Mouse (Mus musculus): ENCODE results near the gene Sim2. TPM values are rescaled to one million over a fixed set of nuclear protein-coding genes. Genes with fewer than 3 reads are reported as not detected.
A peak's percentile ranks its signal among the peaks of the same experiment; 100 is the strongest.

The Sim2 gene
- polyA plus RNA-seq, 1 experiment from 2014 or later = 0.29 TPM

DNA sequence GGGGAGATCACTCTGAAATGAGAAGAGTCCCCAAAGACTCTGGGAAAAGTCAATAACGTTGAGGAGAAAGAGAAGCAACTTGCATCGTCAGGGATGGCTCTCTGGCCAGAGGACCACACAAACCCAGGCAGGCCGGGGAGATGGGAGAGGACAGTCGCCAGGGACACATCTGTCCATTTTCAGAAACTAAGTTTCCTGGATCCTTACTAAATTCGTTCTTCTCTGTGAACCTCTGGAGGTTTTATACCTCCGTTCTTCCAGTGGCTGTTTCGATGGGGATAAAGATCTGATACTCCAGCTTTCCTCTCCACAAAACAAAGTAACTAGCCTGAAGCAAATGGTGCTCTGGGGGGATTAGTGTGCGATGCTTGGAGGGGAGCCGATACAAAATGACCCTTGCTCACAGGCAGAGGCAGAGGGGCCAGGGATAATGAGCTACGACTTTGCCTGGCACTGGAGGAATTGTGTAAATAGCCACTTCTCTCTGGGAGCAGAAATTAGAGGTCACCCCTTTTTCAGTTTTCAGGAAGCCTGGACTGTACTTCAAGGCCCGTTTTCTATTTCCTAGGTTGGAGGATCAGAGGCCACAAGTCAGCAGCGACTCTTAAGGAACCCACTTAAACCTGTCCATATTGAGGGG lies 7.9 kb downstream of the Sim2 start:
- H3K4me3 ChIP-seq (ENCODE audit: low read depth, low read length) = no peak overlapping the region
- peaks cover 89% of the 10 kb centered on the region for H3K27me3 ChIP-seq (replicated peaks; ENCODE audit: control insufficient read depth, insufficient read depth, low read length)
- WGBS = 2% methylated on average over 12 of the region's 12 CpGs
- ATAC-seq (no peak), DNase-seq (ENCODE audit: low spot score) (no peak)
- no peaks in the 10 kb centered on the region for H3K9me3 ChIP-seq (replicated peaks; ENCODE audit: control insufficient read depth, low read length)
- H3K36me3 ChIP-seq (ENCODE audit: control insufficient read depth, insufficient read depth, low read length) = no peaks in the 10 kb centered on the region
- H3K4me1 ChIP-seq (ENCODE audit: control insufficient read depth, insufficient read depth, low read length) = no peaks in the 10 kb centered on the region
- H3K9ac ChIP-seq (ENCODE audit: low read length) = no peak overlapping the region
- no peak overlapping the region for H3K27ac ChIP-seq (ENCODE audit: low read depth, low read length)
- H3K4me2 ChIP-seq (ENCODE audit: low read length) = no peak overlapping the region

DNA sequence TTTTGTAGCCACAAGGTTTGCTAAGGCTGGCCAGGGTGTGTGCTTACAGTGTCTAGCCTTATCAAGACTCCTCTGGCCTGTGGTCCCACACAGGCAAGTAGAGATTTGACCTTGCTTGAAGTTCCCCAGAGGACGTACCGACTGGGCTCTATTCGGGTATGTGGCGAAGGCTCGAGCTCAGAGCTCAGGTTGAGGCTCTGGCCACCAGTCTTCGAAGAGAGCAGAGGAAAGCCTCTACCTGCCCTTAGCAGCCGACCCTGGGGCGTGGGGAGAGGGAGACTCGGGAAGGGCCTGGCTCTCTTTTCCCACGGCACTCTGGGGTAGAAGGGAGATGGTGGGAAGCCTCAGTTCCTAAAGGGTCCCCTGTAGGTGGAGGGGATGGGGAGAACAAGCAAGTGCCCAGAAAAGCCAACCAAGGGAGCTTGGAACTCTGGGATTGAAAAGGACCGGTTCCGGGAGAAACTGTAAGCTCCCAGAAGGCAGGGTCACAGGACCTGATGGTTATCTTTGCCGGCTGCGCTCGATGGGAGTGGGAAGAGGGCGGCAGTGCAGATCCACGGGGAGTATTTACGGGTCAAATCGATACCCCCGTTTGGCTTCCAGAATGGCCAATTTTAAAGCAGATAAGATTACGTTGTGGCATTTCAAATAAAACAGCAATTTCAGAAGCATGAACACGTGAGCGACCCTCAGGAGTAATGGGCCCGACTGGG lies 8.6 kb downstream of the Sim2 start:
- H3K36me3 ChIP-seq (ENCODE audit: control insufficient read depth, insufficient read depth, low read length) = no peaks in the 10 kb centered on the region
- no peak overlapping the region for H3K4me3 ChIP-seq (ENCODE audit: low read depth, low read length)
- H3K4me1 ChIP-seq (ENCODE audit: control insufficient read depth, insufficient read depth, low read length) = no peaks in the 10 kb centered on the region
- no peak overlapping the region for H3K4me2 ChIP-seq (ENCODE audit: low read length)
- ATAC-seq (no peak), DNase-seq (ENCODE audit: low spot score) (no peak)
- H3K9me3 ChIP-seq (replicated peaks; ENCODE audit: control insufficient read depth, low read length) = no peaks in the 10 kb centered on the region
- H3K27ac ChIP-seq (ENCODE audit: low read depth, low read length) = no peak overlapping the region
- H3K27me3 ChIP-seq (replicated peaks; ENCODE audit: control insufficient read depth, insufficient read depth, low read length) = peaks cover 89% of the 10 kb centered on the region
- under 1% methylated on average over 24 of the region's 24 CpGs for WGBS
- no peak overlapping the region for H3K9ac ChIP-seq (ENCODE audit: low read length)

DNA sequence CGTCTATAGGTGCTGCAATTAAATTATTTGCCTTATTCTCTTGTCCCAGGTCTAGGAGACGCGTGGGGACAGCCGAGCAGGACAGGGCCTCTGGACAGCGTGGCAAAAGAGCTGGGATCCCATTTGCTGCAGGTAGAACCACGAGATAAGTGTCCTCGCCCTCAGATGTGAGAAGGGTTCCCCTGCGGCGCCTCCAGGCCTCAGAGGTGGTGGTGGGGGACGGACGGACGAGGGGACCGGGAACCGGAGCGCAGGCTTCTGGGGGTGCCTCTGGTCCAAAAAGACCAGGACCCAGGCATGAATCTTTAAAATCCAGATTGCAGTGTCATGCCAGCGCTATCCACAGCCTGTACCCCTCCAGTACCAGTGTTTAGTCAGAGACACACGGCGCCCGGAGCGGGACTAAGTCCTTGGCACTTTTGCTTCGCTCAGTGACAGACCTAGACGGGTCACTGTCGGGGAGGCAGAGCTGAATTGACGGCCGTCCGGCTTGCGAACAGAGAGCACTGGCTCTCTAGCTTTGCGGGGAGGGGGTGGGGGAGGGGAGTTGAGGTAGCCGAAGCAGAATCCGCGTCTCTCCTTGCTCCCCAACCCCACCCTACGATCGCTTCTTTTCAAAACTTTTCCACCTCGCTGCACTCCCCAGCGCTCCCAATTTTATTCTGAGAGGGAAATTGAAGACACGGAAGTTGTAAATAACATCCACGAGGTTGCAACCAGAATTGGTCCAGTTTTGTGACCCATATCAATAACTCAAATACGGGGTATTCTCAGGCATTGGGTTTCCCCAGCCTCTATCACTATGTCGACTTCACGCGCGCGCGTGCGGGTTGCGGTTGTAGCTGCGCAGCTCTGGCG lies 9.7 kb downstream of the Sim2 start:
- Histone ChIP-seq H3K27me3 (replicated peaks; ENCODE audit: control insufficient read depth, insufficient read depth, low read length) (peaks cover 92% of the 10 kb centered on the region), H3K27ac (ENCODE audit: low read depth, low read length) (no peak overlapping the region), H3K36me3 (ENCODE audit: control insufficient read depth, insufficient read depth, low read length) (no peaks in the 10 kb centered on the region), H3K4me3 (ENCODE audit: low read depth, low read length) (no peak overlapping the region), H3K4me1 (ENCODE audit: control insufficient read depth, insufficient read depth, low read length) (no peaks in the 10 kb centered on the region), H3K9ac (ENCODE audit: low read length) (no peak overlapping the region), H3K4me2 (ENCODE audit: low read length) (no peak overlapping the region), H3K9me3 (replicated peaks; ENCODE audit: control insufficient read depth, low read length) (no peaks in the 10 kb centered on the region)
- under 1% methylated on average over 48 of the region's 48 CpGs for WGBS
- no peak for DNase-seq (ENCODE audit: low spot score)
- peak; percentile 29; the same call in 1 of the 2 replicates for ATAC-seq

DNA sequence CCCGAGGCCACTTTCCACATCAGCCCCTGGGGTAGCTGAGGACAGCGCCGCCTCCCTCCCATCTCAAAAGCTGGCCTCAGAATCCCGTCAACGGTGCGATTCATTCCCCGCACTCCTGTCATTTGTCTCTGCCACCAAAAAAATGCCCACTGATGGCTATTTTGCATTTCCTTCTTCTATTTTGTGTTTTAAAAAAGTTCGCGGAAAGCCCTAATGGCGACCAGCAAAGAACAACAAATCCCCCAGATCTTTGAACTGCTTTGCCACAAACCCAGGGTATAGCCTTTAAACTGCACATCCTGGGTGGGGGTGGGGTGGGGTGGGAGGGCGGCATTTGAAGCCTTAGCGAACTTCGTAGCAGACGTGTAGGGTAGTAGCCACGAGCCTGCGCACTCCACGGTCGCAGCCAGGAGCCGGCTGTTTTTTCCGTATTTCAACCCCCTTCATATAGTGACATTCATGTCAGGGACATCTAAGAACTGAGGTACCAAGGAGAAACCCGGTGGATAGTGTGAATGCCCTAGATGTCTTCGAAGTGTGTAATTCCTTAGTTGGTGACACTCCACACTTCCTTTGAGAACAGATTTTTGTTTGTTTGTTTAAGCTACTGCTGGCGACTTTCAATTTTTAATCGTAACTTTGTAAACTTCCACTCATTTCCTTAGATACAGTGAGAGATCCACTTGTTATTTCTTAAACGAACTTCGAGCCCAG lies 10.5 kb downstream of the Sim2 start:
- Histone ChIP-seq H3K9ac (ENCODE audit: low read length) (no peak overlapping the region), H3K9me3 (replicated peaks; ENCODE audit: control insufficient read depth, low read length) (no peaks in the 10 kb centered on the region), H3K27ac (ENCODE audit: low read depth, low read length) (no peak overlapping the region), H3K4me2 (ENCODE audit: low read length) (no peak overlapping the region), H3K4me1 (ENCODE audit: control insufficient read depth, insufficient read depth, low read length) (no peaks in the 10 kb centered on the region), H3K27me3 (replicated peaks; ENCODE audit: control insufficient read depth, insufficient read depth, low read length) (peaks cover 86% of the 10 kb centered on the region), H3K4me3 (ENCODE audit: low read depth, low read length) (no peak overlapping the region), H3K36me3 (ENCODE audit: control insufficient read depth, insufficient read depth, low read length) (no peaks in the 10 kb centered on the region)
- ATAC-seq (no peak), DNase-seq (ENCODE audit: low spot score) (no peak)
- WGBS = under 1% methylated on average over 26 of the region's 26 CpGs

DNA sequence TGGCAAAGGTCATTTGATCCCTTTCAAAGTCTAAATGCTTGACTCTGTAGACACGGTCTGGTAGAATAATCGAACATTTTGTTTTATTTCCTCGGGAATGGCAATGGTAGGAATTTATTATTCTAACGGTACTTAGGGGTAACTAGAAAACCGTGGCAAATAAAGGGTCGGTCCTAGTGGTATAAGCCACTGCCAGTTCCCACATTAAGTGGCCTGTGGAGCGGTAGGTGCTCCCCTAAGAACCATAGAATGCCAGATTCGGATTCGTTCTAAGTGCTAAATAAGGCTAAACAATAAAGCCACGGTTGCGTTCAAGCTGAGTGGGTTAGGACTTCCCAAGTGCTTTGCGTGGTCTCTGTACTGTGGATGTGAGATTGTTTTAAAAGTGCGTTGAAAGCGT lies 11.7 kb downstream of the Sim2 start:
- Histone ChIP-seq H3K4me3 (ENCODE audit: low read depth, low read length) (no peak overlapping the region), H3K27ac (ENCODE audit: low read depth, low read length) (no peak overlapping the region), H3K4me1 (ENCODE audit: control insufficient read depth, insufficient read depth, low read length) (no peaks in the 10 kb centered on the region), H3K36me3 (ENCODE audit: control insufficient read depth, insufficient read depth, low read length) (no peaks in the 10 kb centered on the region), H3K27me3 (replicated peaks; ENCODE audit: control insufficient read depth, insufficient read depth, low read length) (peaks cover 74% of the 10 kb centered on the region), H3K9ac (ENCODE audit: low read length) (no peak overlapping the region), H3K4me2 (ENCODE audit: low read length) (no peak overlapping the region), H3K9me3 (replicated peaks; ENCODE audit: control insufficient read depth, low read length) (no peaks in the 10 kb centered on the region)
- 3% methylated on average over 14 of the region's 14 CpGs for WGBS
- ATAC-seq = no peak
- no peak for DNase-seq (ENCODE audit: low spot score)

DNA sequence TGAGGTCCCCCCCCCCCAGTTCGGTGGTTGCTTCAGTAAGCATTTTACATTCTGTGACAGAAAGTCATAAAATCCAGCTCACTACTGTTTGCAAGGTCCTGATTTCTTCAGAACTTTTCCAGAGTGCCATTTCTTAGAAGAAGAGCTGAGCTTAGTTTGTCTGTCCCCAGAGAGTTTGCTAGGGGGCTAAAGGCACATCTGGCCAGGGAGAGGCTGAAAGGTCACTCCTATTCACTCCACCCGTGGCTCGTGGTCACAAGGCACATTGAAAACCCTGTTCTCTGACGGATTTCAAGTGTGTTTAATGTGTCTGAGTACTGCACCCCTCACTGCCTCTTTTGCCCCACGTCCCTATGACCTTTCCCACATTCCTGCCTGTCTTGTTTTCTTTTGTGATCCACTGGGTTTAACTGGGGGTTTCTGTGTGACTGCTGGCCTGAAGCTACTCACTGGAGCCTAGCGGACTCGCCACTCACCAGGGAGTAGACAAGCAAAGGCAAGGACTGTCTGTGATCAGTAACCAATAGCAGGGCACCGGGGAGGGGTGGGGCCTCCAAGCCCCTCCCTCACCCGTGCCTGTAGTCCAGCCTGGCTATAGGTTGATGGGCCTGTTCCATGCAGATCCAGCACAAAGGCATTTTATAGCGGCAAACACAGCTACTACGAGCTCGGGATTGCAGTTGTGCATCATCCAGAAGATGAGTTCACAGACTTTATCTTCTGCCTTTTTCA lies 13.2 kb downstream of the Sim2 start:
- Histone ChIP-seq H3K36me3 (ENCODE audit: control insufficient read depth, insufficient read depth, low read length) (no peaks in the 10 kb centered on the region), H3K4me2 (ENCODE audit: low read length) (no peak overlapping the region), H3K4me3 (ENCODE audit: low read depth, low read length) (no peak overlapping the region), H3K9ac (ENCODE audit: low read length) (no peak overlapping the region), H3K27me3 (replicated peaks; ENCODE audit: control insufficient read depth, insufficient read depth, low read length) (peaks cover 60% of the 10 kb centered on the region), H3K4me1 (ENCODE audit: control insufficient read depth, insufficient read depth, low read length) (no peaks in the 10 kb centered on the region), H3K9me3 (replicated peaks; ENCODE audit: control insufficient read depth, low read length) (no peaks in the 10 kb centered on the region), H3K27ac (ENCODE audit: low read depth, low read length) (no peak overlapping the region)
- 5% methylated on average over 12 of the region's 12 CpGs for WGBS
- DNase-seq (ENCODE audit: low spot score) (no peak), ATAC-seq (no peak)

- Histone ChIP-seq H3K9me3 (replicated peaks; ENCODE audit: control insufficient read depth, low read length) (no peaks in the 10 kb centered on the region), H3K9ac (ENCODE audit: low read length) (no peak overlapping the region), H3K4me1 (ENCODE audit: control insufficient read depth, insufficient read depth, low read length) (no peaks in the 10 kb centered on the region), H3K36me3 (ENCODE audit: control insufficient read depth, insufficient read depth, low read length) (no peaks in the 10 kb centered on the region), H3K4me2 (ENCODE audit: low read length) (no peak overlapping the region), H3K27me3 (replicated peaks; ENCODE audit: control insufficient read depth, insufficient read depth, low read length) (no peaks in the 10 kb centered on the region), H3K27ac (ENCODE audit: low read depth, low read length) (no peak overlapping the region), H3K4me3 (ENCODE audit: low read depth, low read length) (no peak overlapping the region)
- DNase-seq (ENCODE audit: low spot score) (no peak), ATAC-seq (no peak)
- WGBS = 88% methylated on average over 7 of the region's 7 CpGs
Measured at GRCm38 (mm10) chr16:94113160-94113559, 28.4 kb downstream of the Sim2 start.

GRCm38 (mm10) chr16:94114693-94115092 lies 30.0 kb downstream of the Sim2 start:
- H3K27me3 ChIP-seq (replicated peaks; ENCODE audit: control insufficient read depth, insufficient read depth, low read length) = no peaks in the 10 kb centered on the region
- H3K36me3 ChIP-seq (ENCODE audit: control insufficient read depth, insufficient read depth, low read length) = no peaks in the 10 kb centered on the region

More at GRCm38 (mm10) chr16:94114693-94115092, 30.0 kb downstream of the Sim2 start:
- Histone ChIP-seq H3K4me2 (ENCODE audit: low read length) (no peak overlapping the region), H3K27ac (ENCODE audit: low read depth, low read length) (no peak overlapping the region), H3K9me3 (replicated peaks; ENCODE audit: control insufficient read depth, low read length) (no peaks in the 10 kb centered on the region), H3K4me1 (ENCODE audit: control insufficient read depth, insufficient read depth, low read length) (no peaks in the 10 kb centered on the region), H3K9ac (ENCODE audit: low read length) (no peak overlapping the region), H3K4me3 (ENCODE audit: low read depth, low read length) (no peak overlapping the region)
- 82% methylated on average over 9 of the region's 9 CpGs for WGBS
- ATAC-seq (no peak), DNase-seq (ENCODE audit: low spot score) (no peak)
